Mouse (Mus musculus) monocyte, adult 2 months (primary cell): ENCODE measurements around the gene Pcsk6.
"Not testable (repeated sequence)": the region's sequence is repeated elsewhere in the genome, so short reads cannot be mapped to it uniquely, and the experiment has no call there.

Source experiments
- DNase-seq, 2 experiments: peaks; one replicate each; pipeline ENCODE4 v3.0.0; 2022; ENCODE audit warnings: low spot score in 2 of 2, low read depth in 1 of 2

Gene Pcsk6

DNA sequence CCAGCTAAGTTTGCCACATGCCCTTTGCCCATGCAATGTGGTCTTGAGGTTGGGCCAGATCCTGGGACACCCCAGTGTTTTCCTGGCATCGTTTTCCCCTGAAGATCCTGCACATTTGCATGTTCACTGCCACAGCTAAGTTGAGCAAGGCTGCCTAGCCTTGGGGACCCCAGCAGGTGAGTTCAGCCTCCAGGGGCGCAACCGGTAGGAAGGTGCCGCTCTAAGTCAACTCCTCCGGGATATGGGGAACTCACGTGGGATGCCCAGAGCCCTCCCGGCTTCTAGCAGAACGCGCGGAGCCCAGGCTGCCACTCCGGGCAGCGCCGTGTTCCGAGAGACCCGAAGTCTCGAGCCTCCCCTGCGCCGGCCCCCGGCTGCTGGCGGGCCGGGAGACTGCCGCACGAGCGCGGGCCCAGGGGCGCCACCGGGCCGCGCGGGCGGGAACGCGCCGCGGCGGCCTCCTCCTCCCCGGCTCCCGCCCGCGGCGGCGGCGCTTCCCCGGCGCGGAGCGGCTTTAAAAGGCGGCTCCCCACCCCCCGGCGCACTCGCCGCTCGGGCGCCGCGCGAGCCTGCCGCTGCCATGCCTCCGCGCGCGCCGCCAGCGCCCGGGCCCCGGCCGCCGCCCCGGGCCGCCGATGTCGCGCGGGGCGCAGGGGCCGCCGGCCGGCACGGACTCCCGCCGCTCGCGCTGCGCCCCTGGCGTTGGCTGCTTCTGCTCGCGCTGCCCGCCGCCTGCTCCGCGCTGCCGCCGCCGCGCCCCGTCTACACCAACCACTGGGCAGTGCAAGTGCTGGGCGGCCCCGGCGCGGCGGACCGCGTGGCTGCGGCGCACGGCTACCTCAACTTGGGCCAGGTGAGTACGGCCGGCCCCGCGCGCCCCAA is at the start of gene Pcsk6:
Pcsk6 (plus strand) TSS at position 144 of the 882 bp plus-strand sequence.
- DNase-seq = no peak

- no peak for DNase-seq
These were observed 47.8 kb upstream of the Pcsk6 start for GRCm38 (mm10) chr7:65813611-65814212.

DNA sequence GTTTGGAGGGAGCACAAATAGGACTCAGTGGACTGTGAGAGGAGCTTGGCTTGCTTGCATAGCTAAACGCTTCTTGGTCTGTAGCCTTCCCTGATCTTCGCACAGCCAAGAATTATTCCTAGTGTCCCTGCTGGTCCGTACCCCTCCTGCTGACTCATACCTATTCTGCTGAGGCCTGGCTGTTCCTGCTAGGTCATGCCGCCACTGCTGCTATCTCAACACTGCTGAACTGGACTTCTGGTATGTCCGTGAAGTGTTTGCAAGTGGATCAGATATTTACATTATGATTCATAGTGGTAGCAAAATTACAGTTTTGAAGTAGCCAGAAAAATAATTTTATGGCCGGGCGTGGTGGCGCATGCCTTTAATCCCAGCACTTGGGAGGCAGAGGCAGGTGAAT is 44.0 kb upstream of the Pcsk6 start:
- DNase-seq = no peak

GRCm38 (mm10) chr7:65820391-65820790 is 41.1 kb upstream of the Pcsk6 start:
- DNase-seq = no peak

DNA sequence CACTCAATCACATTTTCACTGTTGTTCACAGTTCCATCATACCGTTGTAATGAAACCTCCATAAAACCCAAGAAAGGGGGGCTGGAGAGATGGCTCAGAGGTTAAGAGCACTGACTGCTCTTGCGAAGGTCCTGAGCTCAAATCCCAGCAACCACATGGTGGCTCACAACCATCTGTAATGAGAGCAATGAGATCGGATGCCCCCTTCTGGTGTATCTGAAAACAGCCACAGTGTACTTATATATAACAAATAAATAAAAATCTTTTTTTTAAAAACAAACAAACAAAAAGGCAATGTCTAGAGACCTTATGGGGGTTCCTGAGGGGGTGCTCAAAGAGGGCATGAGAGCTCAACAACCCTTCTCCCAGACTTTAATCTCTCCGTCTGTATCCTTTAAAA is 39.6 kb upstream of the Pcsk6 start:
- DNase-seq = not testable (repeated sequence)

- no peak for DNase-seq
These were observed 38.9 kb upstream of the Pcsk6 start for GRCm38 (mm10) chr7:65822506-65823119.

GRCm38 (mm10) chr7:65839756-65840155 is 21.8 kb upstream of the Pcsk6 start:
- DNase-seq = no peak

- no peak for DNase-seq
These were observed 18.3 kb upstream of the Pcsk6 start for GRCm38 (mm10) chr7:65843210-65843609.

- DNase-seq = no peak
These were observed 553 bp upstream of the Pcsk6 start for GRCm38 (mm10) chr7:65860981-65861380.

DNA sequence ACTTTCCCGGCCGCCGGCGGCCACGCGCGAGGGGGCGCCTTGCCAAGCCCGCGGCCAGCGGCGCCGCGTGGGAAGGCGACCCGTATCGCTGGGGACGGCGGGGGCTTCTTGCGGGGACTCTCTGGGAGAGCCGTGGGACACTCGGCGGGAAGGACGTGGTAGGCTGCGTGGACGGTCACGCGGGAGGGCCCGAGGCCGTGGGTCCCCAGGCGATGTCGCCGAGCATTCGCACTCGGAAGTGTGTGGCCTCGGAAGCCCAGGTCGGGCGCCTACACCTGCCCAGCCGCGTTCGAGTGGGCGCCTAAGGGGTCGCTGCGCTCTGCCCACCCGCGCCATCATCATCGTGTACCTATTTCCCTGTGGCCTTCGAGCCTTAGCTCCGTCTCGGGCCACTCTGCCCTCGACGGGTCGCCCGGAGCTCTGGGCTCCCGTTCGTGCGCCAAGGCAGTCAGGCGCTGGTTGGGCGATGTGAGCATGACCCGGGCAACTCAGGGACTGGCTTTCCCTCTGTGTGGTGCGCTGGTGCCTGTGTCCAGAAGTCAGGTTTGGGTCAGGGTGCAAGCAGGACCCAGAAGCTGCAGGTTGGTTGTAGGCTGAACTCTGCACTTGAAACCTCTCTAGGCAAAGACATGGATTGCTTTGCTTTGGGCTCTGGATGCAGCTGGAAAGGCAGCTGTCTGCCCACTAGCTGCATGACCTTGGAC is 1.1 kb downstream of the Pcsk6 start:
- DNase-seq = no peak

- no peak for DNase-seq
These were observed 7.6 kb downstream of the Pcsk6 start for GRCm38 (mm10) chr7:65869173-65869572.

GRCm38 (mm10) chr7:65869794-65870193 is 8.3 kb downstream of the Pcsk6 start:
- no peak for DNase-seq

- DNase-seq = no peak
These were observed 8.7 kb downstream of the Pcsk6 start for GRCm38 (mm10) chr7:65870227-65870626.

DNA sequence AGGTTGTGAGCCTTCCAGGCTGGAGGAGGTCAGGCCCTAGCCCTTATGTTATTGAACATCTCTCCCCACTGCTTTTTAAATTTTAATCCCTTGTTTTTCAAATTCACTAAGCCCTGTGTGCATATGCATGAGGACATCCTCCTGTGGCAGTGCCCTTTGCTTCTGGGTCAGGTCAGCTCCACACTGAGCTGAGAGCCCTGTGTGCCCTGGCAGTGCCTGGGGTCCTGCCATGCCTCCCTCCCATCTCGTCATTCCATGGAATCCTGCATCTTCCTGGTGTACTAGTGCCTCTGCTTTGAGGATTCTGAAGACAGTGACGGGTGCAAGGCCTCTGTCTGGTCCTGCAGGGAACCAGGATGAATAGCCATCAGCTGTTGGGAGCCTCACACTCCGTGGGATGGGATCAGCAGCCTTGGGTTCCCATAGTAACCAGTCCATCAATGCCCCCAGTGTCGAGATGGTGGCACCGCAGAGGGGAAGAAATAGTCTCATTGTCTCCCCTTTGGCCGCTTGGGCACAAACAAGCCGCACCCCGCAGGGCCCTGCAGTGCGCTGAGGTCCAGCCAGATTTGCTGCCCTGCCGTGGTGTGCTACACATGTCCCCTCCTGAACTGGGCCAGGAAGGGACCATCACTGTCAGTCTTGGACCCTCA is 9.5 kb downstream of the Pcsk6 start:
- no peak for DNase-seq

DNA sequence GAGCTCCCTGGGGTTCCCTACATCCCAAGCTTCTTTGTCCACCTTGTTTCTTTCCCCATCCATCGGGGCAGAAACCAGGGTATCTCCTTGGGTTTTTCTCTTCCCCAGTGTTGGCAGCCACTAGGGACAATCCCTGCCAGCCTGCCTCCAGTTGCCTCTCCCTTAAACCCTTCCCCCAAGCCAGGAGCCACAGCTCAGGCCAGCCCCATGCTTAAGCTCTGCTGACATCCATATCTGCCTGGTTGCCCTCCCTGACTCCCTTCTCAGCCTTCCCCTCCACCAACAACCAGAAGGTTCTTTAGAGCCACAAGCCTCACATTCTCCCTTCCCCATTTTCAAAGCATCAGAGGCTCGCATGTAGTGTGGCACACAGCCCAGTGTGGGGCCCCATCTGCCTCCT is 10.3 kb downstream of the Pcsk6 start:
- DNase-seq = no peak

GRCm38 (mm10) chr7:65873176-65873845 is 11.8 kb downstream of the Pcsk6 start:
- no peak for DNase-seq

- DNase-seq = no peak
These were observed 12.4 kb downstream of the Pcsk6 start for GRCm38 (mm10) chr7:65873902-65874301.

GRCm38 (mm10) chr7:65876596-65876995 is 15.1 kb downstream of the Pcsk6 start:
- no peak for DNase-seq

- DNase-seq = no peak
These were observed 16.7 kb downstream of the Pcsk6 start for GRCm38 (mm10) chr7:65878234-65878633.

DNA sequence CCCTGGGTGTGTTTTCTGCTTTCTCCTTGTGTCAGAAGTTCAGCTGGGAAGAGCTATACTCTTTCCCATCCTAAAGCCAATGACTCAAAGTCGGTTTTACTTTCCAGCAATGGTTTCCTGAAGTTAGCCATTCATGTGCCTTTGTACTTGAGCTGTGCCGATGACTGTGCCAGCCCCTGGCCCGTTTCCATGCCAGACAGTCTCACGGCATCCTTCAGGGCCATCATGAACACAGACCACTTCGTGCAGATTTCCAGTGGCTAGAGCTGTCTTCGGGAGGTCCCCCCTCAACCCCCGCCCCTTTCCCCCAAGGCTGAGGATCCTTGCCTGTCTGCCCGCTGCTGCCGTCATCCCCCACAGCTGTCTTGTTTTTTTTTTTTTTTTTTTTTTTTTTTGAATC is 17.8 kb downstream of the Pcsk6 start:
- DNase-seq = no peak
